Mouse (Mus musculus) embryonic facial prominence, embryonic 11.5 days (tissue): ENCODE results near the gene Oasl2. TPM values are rescaled to one million over a fixed set of nuclear protein-coding genes. Genes with fewer than 3 reads are reported as not detected.
"Not testable (repeated sequence)": the region's sequence is repeated elsewhere in the genome, so short reads cannot be mapped to it uniquely, and the experiment has no call there.

Experiments used
- ATAC-seq: fragments of 200-750 bp; cut with Nextera tagmentation; replicated peaks from 2 replicates; pipeline ENCODE4 v1.8.0; 2017; ENCODE audit warnings: low read depth; ENCODE audit not compliant: insufficient number of reproducible peaks, low FRiP score, low TSS enrichment
- DNase-seq: peaks from one replicate; pipeline ENCODE4 v3.0.0-alpha.2; 2015; ENCODE audit warnings: low spot score
- H3K27ac ChIP-seq: fragments of 300-500 bp; sonication (generic); replicated peaks from 2 replicates; pipeline ENCODE4 v1.5.1; 2014; ENCODE audit warnings: mild to moderate bottlenecking, low read depth, low read length, control low read depth
- H3K27me3 ChIP-seq: fragments of 300-500 bp; sonication (generic); 2 replicates; pipeline ENCODE4 v1.6.1; 2014; ENCODE audit warnings: mild to moderate bottlenecking, low read length, moderate library complexity, mixed read lengths; ENCODE audit not compliant: control insufficient read depth, insufficient read depth
- H3K36me3 ChIP-seq: fragments of 300-500 bp; sonication (generic); replicated peaks from 2 replicates; pipeline ENCODE4 v1.6.1; 2014; ENCODE audit warnings: low read depth, mild to moderate bottlenecking, low read length, moderate library complexity, mixed read lengths; ENCODE audit not compliant: control insufficient read depth, insufficient read depth
- H3K4me1 ChIP-seq: fragments of 300-500 bp; sonication (generic); 2 replicates; pipeline ENCODE4 v1.6.1; 2014; ENCODE audit warnings: low read length, mixed read lengths; ENCODE audit not compliant: control insufficient read depth, insufficient read depth
- H3K4me2 ChIP-seq: fragments of 300-500 bp; sonication (generic); 2 replicates; pipeline ENCODE4 v1.6.1; 2014; ENCODE audit warnings: low read depth, mild to moderate bottlenecking, control low read depth, low read length, moderate library complexity
- H3K4me3 ChIP-seq: fragments of 300-500 bp; sonication (generic); 2 replicates; pipeline ENCODE4 v1.5.1; 2014; ENCODE audit warnings: low read depth, low read length, control low read depth
- H3K9ac ChIP-seq: fragments of 300-500 bp; sonication (generic); replicated peaks from 2 replicates; pipeline ENCODE4 v1.6.1; 2014; ENCODE audit warnings: mild to moderate bottlenecking, control low read depth, low read length
- H3K9me3 ChIP-seq: fragments of 300-500 bp; sonication (generic); replicated peaks from 2 replicates; pipeline ENCODE4 v1.6.1; 2016; ENCODE audit warnings: mild to moderate bottlenecking, low read length, inconsistent platforms, mixed read lengths; ENCODE audit not compliant: control insufficient read depth
- WGBS: fragments of 180-500 bp; shearing (Covaris S2); extraction: QIAGEN DNeasy Blood & Tissue Kit; methylation state at CpG from one replicate; pipeline ENCODE4 v1.1.7; 2014; 5-methylcytosine and 5-hydroxymethylcytosine counted together
- polyA plus RNA-seq: library from polyadenylated mRNA; unstranded; fragments of >200 nt; fragmentation: Nextera tagmentation; extraction: Ambion mirVana; gene quantifications from 2 replicates; pipeline ENCODE4 v1.2.1, GENCODE M21; 2014

Oasl2 gene
- polyA plus RNA-seq, 1 experiment from 2014 or later: 2.5 TPM

DNA sequence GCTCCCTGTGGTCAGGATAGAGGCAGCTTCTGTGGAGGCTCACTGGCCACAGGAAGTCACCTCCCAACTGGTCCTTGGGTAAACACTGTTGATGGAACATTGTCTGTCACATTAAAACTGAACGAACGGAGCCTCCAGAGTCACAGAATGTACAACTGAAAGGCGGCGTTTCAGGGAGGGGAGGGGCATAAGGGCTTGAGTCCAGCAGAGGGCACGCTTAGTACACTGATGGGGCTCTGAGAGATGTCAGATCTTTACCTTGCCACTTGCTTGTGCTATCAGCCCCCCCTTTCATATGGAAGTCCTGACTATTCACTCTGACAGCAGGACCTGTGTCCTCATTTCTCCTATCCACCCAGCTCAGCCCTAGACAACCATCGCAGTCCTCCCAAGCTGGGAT, 20.9 kb upstream of the Oasl2 start:
- ATAC-seq (0 out of 2 replicates have a peak, but pooled peaks have one; percentile 18), DNase-seq (peak; percentile 17)
- Histone ChIP-seq H3K36me3 (no peaks in the 10 kb centered on the region), H3K9ac (no peak overlapping the region), H3K9me3 (no peaks in the 10 kb centered on the region), H3K4me1 (peaks cover 5% of the 10 kb centered on the region; the same call in 1 of the 2 replicates), H3K27ac (peak overlapping the region; percentile 44; the same call in 1 of the 2 replicates), H3K4me2 (no peak overlapping the region), H3K27me3 (no peaks in the 10 kb centered on the region), H3K4me3 (no peak overlapping the region)
- 54% methylated on average over 6 of the region's 6 CpGs for WGBS

DNA sequence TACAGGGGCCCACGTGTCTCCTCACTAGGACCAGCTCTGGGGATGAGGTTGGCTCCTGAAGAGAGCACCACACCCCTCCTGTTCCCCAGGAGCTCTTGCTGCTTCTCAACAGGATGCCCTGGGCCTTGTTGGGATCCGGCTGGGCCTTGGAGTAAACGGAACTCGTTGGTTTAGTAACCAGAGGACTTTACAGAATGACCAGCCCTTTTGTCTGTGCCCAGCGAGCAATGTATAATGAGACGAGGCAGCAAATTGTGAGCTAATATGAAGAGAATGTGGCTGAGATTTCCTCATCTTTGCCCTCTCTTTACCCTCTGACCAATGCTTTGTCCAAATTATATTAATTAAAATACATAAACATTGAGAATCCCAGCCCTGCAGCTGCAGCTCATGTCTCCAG, 20.4 kb upstream of the Oasl2 start:
- H3K36me3 ChIP-seq: no peaks in the 10 kb centered on the region
- H3K4me1 ChIP-seq: peaks cover 5% of the 10 kb centered on the region; the same call in 1 of the 2 replicates
- DNase-seq (peak; percentile 4), ATAC-seq (0 out of 2 replicates have a peak, but pooled peaks have one; percentile 9)
- peak overlapping the region; percentile 44; the same call in 1 of the 2 replicates for H3K27ac ChIP-seq
- H3K9me3 ChIP-seq: no peaks in the 10 kb centered on the region
- H3K4me3 ChIP-seq: no peak overlapping the region
- WGBS: 25% methylated on average over 6 of the region's 6 CpGs
- no peak overlapping the region for H3K9ac ChIP-seq
- H3K27me3 ChIP-seq: no peaks in the 10 kb centered on the region
- no peak overlapping the region for H3K4me2 ChIP-seq

DNA sequence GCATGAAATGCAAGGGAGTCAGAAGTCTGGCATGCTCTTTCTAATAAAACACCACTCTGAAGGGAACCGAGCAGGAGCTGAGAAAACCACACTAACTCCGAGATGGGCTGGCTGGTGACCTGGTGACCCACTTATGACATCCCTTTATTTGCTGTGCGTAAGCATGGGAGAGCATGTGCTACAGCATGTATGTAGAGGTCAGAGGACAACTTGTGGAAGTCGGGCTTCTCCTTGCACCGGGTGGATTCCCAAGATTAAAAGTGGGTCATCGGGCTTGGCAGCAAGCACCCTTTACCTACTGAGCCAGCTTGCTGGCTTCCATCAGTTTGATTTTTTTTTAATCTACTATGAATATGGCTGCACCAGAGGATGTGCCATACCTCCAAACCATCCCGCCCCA, 19.2 kb upstream of the Oasl2 start:
- Histone ChIP-seq H3K27ac (no peak overlapping the region), H3K4me2 (no peak overlapping the region), H3K27me3 (no peaks in the 10 kb centered on the region), H3K4me1 (peaks cover 5% of the 10 kb centered on the region; the same call in 1 of the 2 replicates), H3K9me3 (no peaks in the 10 kb centered on the region), H3K36me3 (no peaks in the 10 kb centered on the region), H3K9ac (no peak overlapping the region), H3K4me3 (no peak overlapping the region)
- DNase-seq (no peak), ATAC-seq (no peak)
- WGBS: 67% methylated on average over 7 of the region's 7 CpGs

DNA sequence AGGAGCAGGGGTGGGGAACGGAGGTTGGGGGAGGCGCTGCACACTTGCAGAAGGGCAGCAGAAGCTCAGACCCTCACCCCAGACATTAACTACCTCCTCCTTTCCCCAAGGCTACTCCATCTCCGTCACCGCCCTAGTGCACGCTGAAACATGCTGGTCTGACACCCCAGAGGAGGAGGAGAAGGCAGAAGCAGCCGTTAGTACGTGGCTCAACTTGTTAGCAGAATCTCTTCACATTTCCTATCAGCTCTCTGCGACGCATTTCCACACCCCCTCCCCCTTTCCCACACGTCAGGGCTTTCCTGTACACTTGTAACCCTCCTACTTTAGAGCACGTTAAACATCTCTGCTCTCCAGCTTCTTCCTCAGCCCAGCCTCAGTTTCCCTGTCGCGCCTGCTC, 17.3 kb upstream of the Oasl2 start:
- no peak overlapping the region for H3K4me3 ChIP-seq
- H3K9ac ChIP-seq: no peak overlapping the region
- peaks cover 5% of the 10 kb centered on the region; the same call in 1 of the 2 replicates for H3K4me1 ChIP-seq
- no peaks in the 10 kb centered on the region for H3K36me3 ChIP-seq
- H3K27ac ChIP-seq: no peak overlapping the region
- H3K4me2 ChIP-seq: no peak overlapping the region
- H3K9me3 ChIP-seq: no peaks in the 10 kb centered on the region
- 74% methylated on average over 13 of the region's 13 CpGs for WGBS
- DNase-seq (peak; percentile 24), ATAC-seq (no peak)
- H3K27me3 ChIP-seq: no peaks in the 10 kb centered on the region

DNA sequence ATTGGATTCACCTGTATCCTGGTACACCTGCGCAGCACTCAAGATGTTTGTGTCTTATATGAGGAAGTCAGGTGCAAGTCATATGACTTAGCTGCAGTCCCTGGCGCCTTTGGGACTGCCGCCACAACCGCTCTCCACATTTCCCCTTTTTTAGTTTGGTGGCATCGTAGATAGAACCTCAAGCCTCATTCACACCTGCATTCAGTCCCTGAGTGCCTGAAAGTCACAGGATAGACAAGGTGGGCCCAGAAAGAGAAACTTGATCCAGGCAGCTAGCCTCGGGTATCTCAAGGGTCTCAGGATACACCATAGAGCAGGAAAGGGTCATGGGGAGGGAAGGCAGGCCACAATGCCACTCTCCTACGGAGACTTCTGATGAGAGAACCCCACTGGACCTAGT, 14.4 kb upstream of the Oasl2 start:
- 87% methylated on average over 6 of the region's 7 CpGs for whole genome bisulfite sequencing
- not testable (repeated sequence) for H3K4me3 ChIP-seq, H3K4me2 ChIP-seq, H3K27me3 ChIP-seq, H3K9me3 ChIP-seq, ATAC-seq, H3K9ac ChIP-seq, H3K4me1 ChIP-seq, H3K27ac ChIP-seq, H3K36me3 ChIP-seq, DNase-seq

DNA sequence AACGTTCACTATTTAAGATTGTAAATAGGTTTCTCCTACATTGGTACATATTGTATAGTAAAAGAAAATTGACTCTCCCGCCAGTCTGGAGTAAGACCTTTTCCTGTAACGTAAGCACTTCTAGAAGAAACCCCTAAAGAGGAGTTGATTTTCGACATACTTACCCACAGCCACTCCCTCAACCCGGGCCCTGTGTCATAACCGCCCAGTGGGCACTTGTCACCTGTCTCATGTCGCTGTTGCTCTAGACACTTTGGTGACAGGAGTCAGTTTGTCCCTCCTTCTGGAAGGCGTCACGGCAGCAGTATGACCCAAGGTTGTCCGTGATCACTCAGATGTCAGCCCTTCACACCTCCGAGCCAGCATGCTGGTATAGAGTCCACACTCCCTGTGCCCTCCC, 13.7 kb upstream of the Oasl2 start:
- H3K4me1 ChIP-seq: no peaks in the 10 kb centered on the region
- no peak overlapping the region for H3K4me2 ChIP-seq
- H3K9me3 ChIP-seq: no peaks in the 10 kb centered on the region
- no peak overlapping the region for H3K27ac ChIP-seq
- H3K4me3 ChIP-seq: no peak overlapping the region
- no peaks in the 10 kb centered on the region for H3K36me3 ChIP-seq
- ATAC-seq (no peak), DNase-seq (no peak)
- H3K9ac ChIP-seq: no peak overlapping the region
- WGBS: 91% methylated on average over 11 of the region's 11 CpGs
- H3K27me3 ChIP-seq: no peaks in the 10 kb centered on the region

DNA sequence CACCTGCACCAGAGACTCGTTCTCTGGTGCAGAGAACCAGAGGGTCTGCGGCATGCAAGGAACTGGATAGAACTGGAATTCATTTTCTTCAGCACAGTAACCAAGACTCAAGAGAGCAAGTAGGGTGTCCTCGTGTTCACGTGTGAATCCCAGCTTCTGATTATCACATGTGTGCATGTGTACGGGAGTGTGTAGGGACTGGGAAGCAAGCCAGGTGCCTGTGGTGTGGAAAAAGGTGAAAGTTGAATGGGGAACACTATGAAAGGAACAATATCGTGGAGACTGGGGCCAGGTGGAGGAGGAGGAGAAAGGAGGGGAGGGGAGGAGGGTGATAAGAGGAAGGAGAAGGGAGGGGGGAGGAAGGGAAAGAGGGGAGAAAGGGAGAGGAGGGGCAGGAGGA, 9.9 kb upstream of the Oasl2 start:
- Histone ChIP-seq H3K9me3 (no peaks in the 10 kb centered on the region), H3K36me3 (no peaks in the 10 kb centered on the region), H3K27ac (no peak overlapping the region), H3K4me2 (no peak overlapping the region), H3K4me3 (no peak overlapping the region), H3K9ac (no peak overlapping the region), H3K4me1 (no peaks in the 10 kb centered on the region), H3K27me3 (no peaks in the 10 kb centered on the region)
- DNase-seq (no peak), ATAC-seq (no peak)
- WGBS: 86% methylated on average over 6 of the region's 6 CpGs

DNA sequence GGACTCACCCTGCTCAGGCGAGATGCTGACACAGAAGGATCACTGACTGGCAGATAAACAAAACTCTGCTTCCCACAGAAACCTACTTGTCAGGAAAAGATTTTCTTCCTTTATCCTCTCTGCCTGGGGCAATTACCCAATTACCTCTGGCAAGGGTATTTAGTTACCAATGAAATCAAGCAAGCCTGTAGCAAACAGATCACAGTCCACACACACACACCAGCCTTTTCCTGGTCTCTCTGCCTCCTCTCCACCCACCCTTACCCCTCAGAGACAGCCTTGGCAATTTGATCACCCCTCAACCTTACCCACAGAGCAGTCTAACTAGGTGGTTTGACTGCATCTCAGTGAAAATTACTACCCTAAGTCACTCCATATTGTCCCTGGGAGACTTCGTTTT, 7.7 kb upstream of the Oasl2 start:
- H3K4me1 ChIP-seq: no peaks in the 10 kb centered on the region
- H3K4me3 ChIP-seq: no peak overlapping the region
- H3K27ac ChIP-seq: no peak overlapping the region
- H3K9ac ChIP-seq: no peak overlapping the region
- H3K4me2 ChIP-seq: no peak overlapping the region
- no peaks in the 10 kb centered on the region for H3K9me3 ChIP-seq
- no peaks in the 10 kb centered on the region for H3K36me3 ChIP-seq
- no peak for ATAC-seq
- 46% methylated on average over 2 of the region's 2 CpGs for WGBS
- DNase-seq: peak; percentile 20
- no peaks in the 10 kb centered on the region for H3K27me3 ChIP-seq
